ENCODE assay signal across 8 mouse cellular contexts in the genomic region with DNA sequence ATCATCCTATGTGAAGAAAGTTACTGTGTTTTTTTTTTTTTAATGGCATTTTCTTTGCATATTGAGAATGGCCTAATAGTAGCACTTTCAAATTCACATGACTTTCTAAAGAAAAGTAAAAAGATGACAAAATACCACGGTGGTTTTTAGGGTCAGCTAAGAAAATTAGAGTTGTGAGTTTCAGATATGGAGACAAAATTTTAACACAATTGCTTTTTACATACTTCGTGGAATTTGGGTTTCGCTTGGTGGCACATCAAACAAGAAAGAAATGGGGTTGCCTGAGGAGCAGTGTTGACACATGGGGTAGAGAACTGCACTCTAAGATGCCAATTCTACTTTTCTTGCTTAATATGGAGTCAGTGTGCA. TPM values are rescaled to one million over a fixed set of nuclear protein-coding genes. Genes with fewer than 3 reads are reported as not detected.
DNase-seq lines count a peak whose midpoint lies in the region; ATAC-seq and TF ChIP-seq lines count a peak whose summit lies in the region.

No protein-coding gene starts in this region.

- H3K4me1 ChIP-seq in embryonic facial prominence, embryonic 11.5 days (ENCODE audit: control insufficient read depth, insufficient read depth, low read length): peaks cover 6% of the 10 kb centered on the region; the same call in 1 of the 2 replicates
- H3K4me1 ChIP-seq in intestine, embryonic 15.5 days (replicated peaks): peaks cover 47% of the 10 kb centered on the region
- H3K4me1 ChIP-seq in neural tube, embryonic 13.5 days (replicated peaks): peaks cover 71% of the 10 kb centered on the region

- WGBS in embryonic facial prominence, embryonic 11.5 days: 21% methylated on average over 3 of the region's 3 CpGs
- 21% methylated on average over 3 of the region's 3 CpGs for WGBS in intestine, embryonic 15.5 days
- WGBS in neural tube, embryonic 13.5 days: 19% methylated on average over 3 of the region's 3 CpGs

- intact Hi-C loops in left cerebral cortex, adult 2 months (cut with DNase I): loop anchor here (5.0 kb wide), 1 partner anchor 90 kb away; a partner anchor contains a TSS
- intact Hi-C loops in left cerebral cortex, postnatal 4 days (cut with DNase I): loop anchor here (10.0 kb wide), 1 partner anchor 273 kb away; no protein-coding TSS in a partner anchor

- no peaks in the 10 kb centered on the region for H3K27me3 ChIP-seq in embryonic facial prominence, embryonic 11.5 days (ENCODE audit: control insufficient read depth, insufficient read depth, low read length)
- H3K27me3 ChIP-seq in intestine, embryonic 15.5 days (replicated peaks): no peaks in the 10 kb centered on the region
- no peaks in the 10 kb centered on the region for H3K27me3 ChIP-seq in neural tube, embryonic 13.5 days

- no peaks in the 10 kb centered on the region for H3K36me3 ChIP-seq in embryonic facial prominence, embryonic 11.5 days (replicated peaks; ENCODE audit: control insufficient read depth, insufficient read depth, low read depth, low read length)
- H3K36me3 ChIP-seq in intestine, embryonic 15.5 days: no peaks in the 10 kb centered on the region
- no peaks in the 10 kb centered on the region for H3K36me3 ChIP-seq in neural tube, embryonic 13.5 days

- H3K9ac ChIP-seq in embryonic facial prominence, embryonic 11.5 days (replicated peaks; ENCODE audit: low read length): peak overlapping the region; percentile 98
- peak overlapping the region; percentile 100 for H3K9ac ChIP-seq in intestine, embryonic 15.5 days
- H3K9ac ChIP-seq in neural tube, embryonic 13.5 days: peak overlapping the region; percentile 99

- no peak for ATAC-seq in embryonic facial prominence, embryonic 11.5 days (replicated peaks; ENCODE audit: insufficient number of reproducible peaks, low FRiP score, low TSS enrichment, low read depth)
- ATAC-seq in intestine, embryonic 15.5 days: no peak
- ATAC-seq in neural tube, embryonic 13.5 days (ENCODE audit: low read depth): no peak

- DNase-seq in left cerebral cortex, adult 2 months (ENCODE audit: extremely low spot score in 1 of 2, low spot score in 2 of 2): no peak
- DNase-seq in left cerebral cortex, postnatal 4 days: no peak
- DNase-seq in embryonic facial prominence, embryonic 11.5 days (ENCODE audit: low spot score): no peak
- no peak for DNase-seq in layer of hippocampus, postnatal 25 days (ENCODE audit: extremely low spot score in 1 of 2, low spot score in 1 of 2)
- DNase-seq in thymus, postnatal 14 days: no peak
- DNase-seq in thymus, postnatal 25 days: no peak

- peak overlapping the region; percentile 97 for H3K4me3 ChIP-seq in left cerebral cortex, adult 2 months
- peak overlapping the region; percentile 96 for H3K4me3 ChIP-seq in embryonic facial prominence, embryonic 11.5 days (ENCODE audit: low read depth, low read length)
- peak overlapping the region; percentile 98 for H3K4me3 ChIP-seq in intestine, embryonic 15.5 days (replicated peaks)
- H3K4me3 ChIP-seq in neural tube, embryonic 13.5 days: peak overlapping the region; percentile 92

- H3K27ac ChIP-seq in left cerebral cortex, adult 2 months: peak overlapping the region; percentile 96
- no peak overlapping the region for H3K27ac ChIP-seq in embryonic facial prominence, embryonic 11.5 days (replicated peaks; ENCODE audit: low read depth, low read length)
- H3K27ac ChIP-seq in intestine, embryonic 15.5 days: peak overlapping the region; percentile 98
- H3K27ac ChIP-seq in neural tube, embryonic 13.5 days (replicated peaks): peak overlapping the region; percentile 98

- H3K4me2 ChIP-seq in embryonic facial prominence, embryonic 11.5 days (ENCODE audit: low read depth, low read length): peak overlapping the region; percentile 47
- H3K4me2 ChIP-seq in intestine, embryonic 15.5 days (replicated peaks): peak overlapping the region; percentile 72
- peak overlapping the region; percentile 69 for H3K4me2 ChIP-seq in neural tube, embryonic 13.5 days

- no peak for TF ChIP-seq CTCF in left cerebral cortex, adult 2 months (IDR thresholded peaks at IDR 0.05)

- no peaks in the 10 kb centered on the region for H3K9me3 ChIP-seq in embryonic facial prominence, embryonic 11.5 days (replicated peaks; ENCODE audit: control insufficient read depth, low read length)
- no peaks in the 10 kb centered on the region for H3K9me3 ChIP-seq in intestine, embryonic 15.5 days
- H3K9me3 ChIP-seq in neural tube, embryonic 13.5 days: no peaks in the 10 kb centered on the region

RNA-seq across cellular contexts. Expression of a gene that starts 1.4 kb away (rescaled TPM):
- 10 to 100 TPM; 24.2 to 27.1 TPM for total RNA-seq in left cerebral cortex, adult 2 months (2021)
- total RNA-seq in left cerebral cortex, postnatal 4 days (2021): 10 to 100 TPM; 27.9 to 30.4 TPM
- 14.9 and 16.4 TPM in 2 replicates for polyA plus RNA-seq in embryonic facial prominence, embryonic 11.5 days (2014; fragmentation: Nextera tagmentation; extraction: Ambion mirVana)
- 11.7 and 12.8 TPM in 2 replicates for polyA plus RNA-seq in intestine, embryonic 15.5 days (2015; fragmentation: Nextera tagmentation; extraction: Ambion mirVana)
- 13.3 and 15.1 TPM in 2 replicates for polyA plus RNA-seq in neural tube, embryonic 13.5 days (2015; fragmentation: Nextera tagmentation; extraction: Ambion mirVana)
- 10 to 100 TPM; 21.1 to 21.7 TPM for total RNA-seq in layer of hippocampus, postnatal 25 days (2021)

RNA-seq across cellular contexts. Expression of a gene that starts 47.2 kb away (rescaled TPM):
- 100 to 1,000 TPM; 118 to 124 TPM for total RNA-seq in left cerebral cortex, adult 2 months (2021)
- total RNA-seq in left cerebral cortex, postnatal 4 days (2021): 100 to 1,000 TPM; 204 to 208 TPM
- polyA plus RNA-seq in embryonic facial prominence, embryonic 11.5 days (2014; fragmentation: Nextera tagmentation; extraction: Ambion mirVana): 22.8 and 24.2 TPM in 2 replicates
- 28.0 and 31.2 TPM in 2 replicates for polyA plus RNA-seq in intestine, embryonic 15.5 days (2015; fragmentation: Nextera tagmentation; extraction: Ambion mirVana)
- 46.5 and 48.0 TPM in 2 replicates for polyA plus RNA-seq in neural tube, embryonic 13.5 days (2015; fragmentation: Nextera tagmentation; extraction: Ambion mirVana)
- 10 to 100 TPM; 66.9 to 79.0 TPM for total RNA-seq in layer of hippocampus, postnatal 25 days (2021)
